Mouse (Mus musculus) liver, adult 2 months (tissue): ENCODE data around the gene Dhx32. TPM values are rescaled to one million over a fixed set of nuclear protein-coding genes. Genes with fewer than 3 reads are reported as not detected.

ENCODE experiments used
- DNase-seq: peaks from one replicate; pipeline ENCODE4 v3.0.0-alpha.2; 2011; ENCODE audit warnings: low read depth, low spot score; ENCODE audit errors: extremely low read depth
- H3K27ac ChIP-seq: fragments of 200-500 bp; replicated peaks from 2 replicates; pipeline ENCODE4 v1.5.1; 2012; ENCODE audit warnings: low read depth, mild to moderate bottlenecking, control low read depth, inconsistent platforms, low read length; ENCODE audit not compliant: insufficient read depth
- H3K27me3 ChIP-seq: fragments of 200-500 bp; 2 replicates; pipeline ENCODE4 v1.6.1; 2012; ENCODE audit warnings: mild to moderate bottlenecking, moderate library complexity, low read length, inconsistent platforms; ENCODE audit not compliant: control insufficient read depth, insufficient read depth
- H3K36me3 ChIP-seq: fragments of 200-500 bp; 2 replicates; pipeline ENCODE4 v1.6.1; 2012; ENCODE audit warnings: low read length, inconsistent platforms; ENCODE audit not compliant: control insufficient read depth, insufficient read depth
- H3K4me1 ChIP-seq: fragments of 200-500 bp; 2 replicates; pipeline ENCODE4 v1.6.1; 2011; ENCODE audit warnings: low read length; ENCODE audit not compliant: control insufficient read depth, insufficient read depth
- H3K4me3 ChIP-seq: fragments of 200-500 bp; 2 replicates; pipeline ENCODE4 v1.5.1; 2011; ENCODE audit warnings: low read depth, mild to moderate bottlenecking, control low read depth, low read length, moderate library complexity; ENCODE audit not compliant: insufficient read depth
- H3K79me2 ChIP-seq: fragments of 200-500 bp; 2 replicates; pipeline ENCODE4 v1.6.1; 2012; ENCODE audit warnings: inconsistent platforms, mild to moderate bottlenecking, low read length, moderate library complexity; ENCODE audit not compliant: control insufficient read depth, insufficient read depth
- H3K9ac ChIP-seq: fragments of 200-500 bp; 2 replicates; pipeline ENCODE4 v1.6.1; 2012; ENCODE audit warnings: low read depth, mild to moderate bottlenecking, control low read depth, inconsistent platforms, low read length
- CTCF ChIP-seq: fragments of 200-500 bp; IDR thresholded peaks from 2 replicates; pipeline ENCODE4 v1.5.1; 2011; ENCODE audit warnings: low read depth, low read length, control low read depth
- POLR2A ChIP-seq: fragments of 200-500 bp; IDR thresholded peaks from 2 replicates; pipeline ENCODE4 v1.6.1; 2011; ENCODE audit warnings: low read length, control low read depth; ENCODE audit not compliant: insufficient read depth; ENCODE audit errors: extremely low read depth
- WGBS: fragments of 180-500 bp; shearing (Covaris S2); methylation state at CpG from one replicate; pipeline ENCODE4 v1.1.7; 2018; 5-methylcytosine and 5-hydroxymethylcytosine counted together
- polyA plus RNA-seq: library from polyadenylated mRNA; depleted of rRNA; stranded (reverse); fragments of >200 nt; gene quantifications from 2 replicates; pipeline ENCODE4 v1.2.3, GENCODE M21; 2012; rRNA removed
- total RNA-seq: library from RNA; depleted of rRNA; stranded (reverse); fragments of >200 nt; gene quantifications from 2 replicates; pipeline ENCODE4 v1.2.3, GENCODE M21; 2014; rRNA removed

Dhx32 gene
- total and polyA plus RNA-seq, 2 experiments, result 17.0 to 24.0 TPM

DNA sequence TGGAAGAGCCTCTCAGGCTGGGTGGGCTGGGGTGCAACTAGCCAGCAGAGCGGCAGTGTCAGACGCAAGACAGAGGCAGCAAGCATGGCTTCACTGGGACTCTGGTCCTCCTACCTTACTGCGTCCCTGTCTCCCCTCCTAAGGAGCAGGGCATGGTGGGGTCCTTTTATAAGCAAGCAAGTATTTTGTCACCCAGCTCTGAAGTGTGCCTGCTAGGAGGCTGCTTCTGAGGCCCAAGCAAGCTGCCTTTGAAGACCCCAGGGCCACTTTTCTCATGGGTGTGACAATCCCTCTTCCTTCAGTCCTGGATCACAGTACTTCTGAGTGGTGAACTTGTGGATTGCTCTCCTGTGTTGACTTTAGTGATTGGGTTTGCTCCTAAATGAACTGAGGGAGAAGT, 102.6 kb downstream of the Dhx32 start, which contains the start of gene Mmp21:
Gene Mmp21, minus strand, starts transcription at position 101 of the 400 bp plus-strand sequence.
- H3K27me3 ChIP-seq, result no peaks in the 10 kb centered on the region
- H3K9ac ChIP-seq, result no peak within 1 kb of the TSS
- no peaks in the 10 kb centered on the region for H3K36me3 ChIP-seq
- no peaks in the 10 kb centered on the region for H3K4me1 ChIP-seq
- 90% methylated on average over 3 of the region's 3 CpGs for WGBS
- no peak within 1 kb of the TSS for H3K4me3 ChIP-seq
- TF ChIP-seq POLR2A (no peak), CTCF (no peak)
- H3K79me2 ChIP-seq, result no peaks in the 10 kb centered on the region
- no peak within 1 kb of the TSS for H3K27ac ChIP-seq
- DNase-seq, result no peak

- TF ChIP-seq POLR2A, result no peak
- no peak for TF ChIP-seq CTCF
- Histone ChIP-seq H3K4me1 (no peaks in the 10 kb centered on the region), H3K27me3 (no peaks in the 10 kb centered on the region), H3K79me2 (no peaks in the 10 kb centered on the region), H3K27ac (no peak overlapping the region), H3K36me3 (peaks cover 2% of the 10 kb centered on the region; the same call in 1 of the 2 replicates), H3K9ac (no peak overlapping the region), H3K4me3 (no peak overlapping the region)
- WGBS, result 40% methylated on average over 4 of the region's 4 CpGs
- peak; percentile 31 for DNase-seq
These were observed 103.1 kb downstream of the Dhx32 start for GRCm38 (mm10) chr7:133679439-133679838.

GRCm38 (mm10) chr7:133678716-133679115, 103.8 kb downstream of the Dhx32 start:
- no peak for DNase-seq
- WGBS, result 96% methylated on average over 8 of the region's 8 CpGs
- Histone ChIP-seq H3K79me2 (no peaks in the 10 kb centered on the region), H3K27ac (no peak overlapping the region), H3K36me3 (peaks cover 6% of the 10 kb centered on the region; the same call in 1 of the 2 replicates), H3K27me3 (no peaks in the 10 kb centered on the region), H3K4me3 (no peak overlapping the region), H3K9ac (no peak overlapping the region), H3K4me1 (no peaks in the 10 kb centered on the region)
- TF ChIP-seq POLR2A, result no peak
- no peak for TF ChIP-seq CTCF

GRCm38 (mm10) chr7:133676002-133676401, 106.5 kb downstream of the Dhx32 start:
- peak; percentile 19; the same call in 1 of the 2 replicates for TF ChIP-seq CTCF
- TF ChIP-seq POLR2A, result no peak
- WGBS, result 77% methylated on average over 9 of the region's 9 CpGs
- Histone ChIP-seq H3K79me2 (no peaks in the 10 kb centered on the region), H3K4me1 (no peaks in the 10 kb centered on the region), H3K4me3 (no peak overlapping the region), H3K36me3 (peaks cover 26% of the 10 kb centered on the region), H3K27ac (no peak overlapping the region), H3K27me3 (no peaks in the 10 kb centered on the region), H3K9ac (no peak overlapping the region)
- no peak for DNase-seq

Other genes with a start within 250 kb of the Dhx32 start
- not detected in 2 replicates for gene Tex36, start 180.6 kb downstream of the Dhx32 start, total RNA-seq
- gene Tex36, start 180.6 kb downstream of the Dhx32 start, polyA plus RNA-seq, result not detected in 2 replicates
- gene Edrf1, start 145.2 kb downstream of the Dhx32 start, total RNA-seq, result 17.8 and 18.7 TPM in 2 replicates
- gene Edrf1, start 145.2 kb downstream of the Dhx32 start, polyA plus RNA-seq, result 6.4 and 8.0 TPM in 2 replicates
- gene Mmp21, start 102.7 kb downstream of the Dhx32 start, total RNA-seq, result not detected in 2 replicates
- not detected in 2 replicates for gene Mmp21, start 102.7 kb downstream of the Dhx32 start, polyA plus RNA-seq
- gene Bccip, start 73.4 kb downstream of the Dhx32 start, total RNA-seq, result 72.8 and 76.0 TPM in 2 replicates
- 32.1 and 32.2 TPM in 2 replicates for gene Bccip, start 73.4 kb downstream of the Dhx32 start, polyA plus RNA-seq
- gene Uros, start 72.7 kb downstream of the Dhx32 start, total RNA-seq, result 21.6 and 26.6 TPM in 2 replicates
- 21.4 and 23.9 TPM in 2 replicates for gene Uros, start 72.7 kb downstream of the Dhx32 start, polyA plus RNA-seq
- gene Fank1, start 5.9 kb downstream of the Dhx32 start, total RNA-seq, result not detected in 2 replicates
- gene Fank1, start 5.9 kb downstream of the Dhx32 start, polyA plus RNA-seq, result not detected in 2 replicates